ENCODE assay signal across 9 mouse cellular contexts in the genomic region with DNA sequence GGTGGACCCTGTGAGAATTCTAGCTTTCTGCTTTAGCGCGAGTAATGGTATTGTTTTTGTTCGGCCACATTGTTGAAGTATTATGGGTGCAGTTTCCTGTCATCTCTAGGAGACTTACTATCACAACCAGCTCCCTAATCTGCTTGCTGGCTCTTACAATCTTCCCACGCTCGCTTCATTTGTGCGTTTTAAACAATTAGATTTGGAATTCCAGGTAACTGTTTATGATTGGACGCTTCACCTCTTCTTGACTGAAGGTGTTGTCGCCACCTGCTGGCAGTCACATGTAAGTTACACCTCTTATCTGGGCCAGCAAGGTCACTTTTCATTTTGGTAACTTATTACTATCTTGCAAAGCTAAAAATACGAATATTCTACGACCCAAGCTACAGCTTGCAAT.
DNase-seq lines count a peak whose midpoint lies in the region; ATAC-seq lines count a peak whose summit lies in the region.
"Had no signal": no experiment of that assay in that cellular context is flagged by ENCODE, and none has a peak within 500 bp of the region (broad histone marks: within the 10 kb centered on the region; RNA-seq: fewer than 3 reads in every experiment).

No protein-coding gene starts in this region.

- H3K4me1 ChIP-seq in heart, embryonic 13.5 days: no peaks in the 10 kb centered on the region
- H3K4me1 ChIP-seq in lung, embryonic 16.5 days (replicated peaks; ENCODE audit: control insufficient read depth, insufficient read depth, low read length): no peaks in the 10 kb centered on the region
- H3K4me1 ChIP-seq: limb, embryonic 15.5 days had no signal

- no peak overlapping the region for H3K27ac ChIP-seq in heart, embryonic 13.5 days (replicated peaks)
- H3K27ac ChIP-seq in lung, embryonic 16.5 days (ENCODE audit: low read length): no peak overlapping the region
- H3K27ac ChIP-seq: limb, embryonic 15.5 days had no signal

- peak; percentile 38 for DNase-seq in gastrocnemius, adult 18-20 months (ENCODE audit: low spot score)
- DNase-seq in gastrocnemius, postnatal 25 days: no peak
- DNase-seq in T-cell, adult 2 months (ENCODE audit: low spot score): peak; percentile 28
- peak; percentile 61 for DNase-seq in kidney, postnatal 14 days
- peak; percentile 33 for DNase-seq in retina, postnatal 7 days (ENCODE audit: low read depth, low spot score)

- H3K9me3 ChIP-seq in heart, embryonic 13.5 days: no peaks in the 10 kb centered on the region
- no peaks in the 10 kb centered on the region for H3K9me3 ChIP-seq in lung, embryonic 16.5 days (ENCODE audit: control insufficient read depth, low read length)
- H3K9me3 ChIP-seq: limb, embryonic 15.5 days had no signal

- ATAC-seq in common myeloid progenitor, adult 5-6 weeks (replicated peaks; ENCODE audit: low read depth, poor library complexity, severe bottlenecking): peak; percentile 71; the same call in 1 of the 2 replicates
- no peak for ATAC-seq in heart, embryonic 13.5 days (ENCODE audit: extremely low read depth, insufficient number of reproducible peaks, low FRiP score, low TSS enrichment)
- no peak for ATAC-seq in lung, embryonic 16.5 days (ENCODE audit: low read depth)

- WGBS in heart, embryonic 13.5 days: 28% methylated on average over 10 of the region's 10 CpGs
- whole genome bisulfite sequencing in lung, embryonic 16.5 days: 32% methylated on average over 10 of the region's 10 CpGs

- H3K27me3 ChIP-seq in heart, embryonic 13.5 days (replicated peaks): no peaks in the 10 kb centered on the region
- H3K27me3 ChIP-seq in lung, embryonic 16.5 days (ENCODE audit: control insufficient read depth, insufficient read depth, low read depth, low read length): no peaks in the 10 kb centered on the region
- H3K27me3 ChIP-seq: limb, embryonic 15.5 days had no signal

- H3K4me2 ChIP-seq in heart, embryonic 13.5 days: peak overlapping the region; percentile 37
- peak overlapping the region; percentile 42 for H3K4me2 ChIP-seq in lung, embryonic 16.5 days (ENCODE audit: low read depth, low read length)
- H3K4me2 ChIP-seq: limb, embryonic 15.5 days had no signal

- H3K36me3 ChIP-seq in heart, embryonic 13.5 days: no peaks in the 10 kb centered on the region
- H3K36me3 ChIP-seq in lung, embryonic 16.5 days (ENCODE audit: control insufficient read depth, insufficient read depth, low read length): peaks cover 6% of the 10 kb centered on the region; the same call in 1 of the 2 replicates

- no peak overlapping the region for H3K4me3 ChIP-seq in heart, embryonic 13.5 days
- H3K4me3 ChIP-seq in lung, embryonic 16.5 days (ENCODE audit: low read length): no peak overlapping the region
- H3K4me3 ChIP-seq: limb, embryonic 15.5 days had no signal

- H3K9ac ChIP-seq in heart, embryonic 13.5 days: no peak overlapping the region
- H3K9ac ChIP-seq in lung, embryonic 16.5 days (ENCODE audit: low read length): no peak overlapping the region
- H3K9ac ChIP-seq: limb, embryonic 15.5 days had no signal
